Mouse (Mus musculus): Measurements from ENCODE around the gene BC005537.
"Not testable (repeated sequence)": the region's sequence is repeated elsewhere in the genome, so short reads cannot be mapped to it uniquely, and the experiment has no call there.

The BC005537 gene

GRCm38 (mm10) chr13:24801308-24801921 is at the start of gene BC005537:
Gene BC005537 (plus strand): TSS chr13:24801657.
- DNase-seq (ENCODE audit: low read depth, low spot score): no peak

- no peak for DNase-seq (ENCODE audit: low read depth, low spot score)
These were observed 44.7 kb upstream of the BC005537 start for GRCm38 (mm10) chr13:24756756-24757155.

DNA sequence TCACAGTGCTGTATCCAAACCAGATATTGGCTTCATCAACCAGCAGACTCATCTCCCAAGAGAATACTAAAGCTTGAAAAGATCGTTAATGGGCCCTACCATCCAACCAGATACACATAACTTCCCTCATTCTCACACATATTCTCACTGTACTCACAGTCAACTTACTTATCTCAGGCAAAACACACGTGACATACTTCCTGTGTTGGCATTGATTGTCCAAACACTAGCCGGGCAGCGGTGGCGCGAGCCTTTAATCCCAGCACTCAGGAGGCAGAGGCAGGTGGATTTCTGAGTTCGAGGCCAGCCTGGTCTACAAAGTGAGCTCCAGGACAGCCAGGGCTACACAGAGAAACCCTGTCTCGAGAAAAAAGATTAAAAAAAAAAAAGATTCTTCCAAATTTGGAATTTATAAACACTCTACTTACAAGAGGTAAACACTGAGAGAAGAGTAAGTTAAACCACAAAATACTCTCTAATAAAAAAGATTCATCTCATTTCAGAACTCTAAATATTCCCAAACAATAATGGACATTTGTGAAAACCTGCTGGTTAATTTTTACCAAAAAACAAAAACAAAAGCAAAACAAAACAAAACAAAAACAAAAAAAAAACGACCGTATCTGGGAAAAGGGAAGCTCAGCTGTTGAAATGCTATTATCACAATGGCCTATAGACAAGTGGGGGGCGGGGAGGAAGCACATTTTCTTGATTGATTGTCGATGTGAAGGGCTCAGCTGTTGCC is 43.5 kb upstream of the BC005537 start:
- no peak for DNase-seq (ENCODE audit: low read depth, low spot score)

- no peak for DNase-seq (ENCODE audit: low read depth, low spot score)
These were observed 42.0 kb upstream of the BC005537 start for GRCm38 (mm10) chr13:24759451-24759850.

DNA sequence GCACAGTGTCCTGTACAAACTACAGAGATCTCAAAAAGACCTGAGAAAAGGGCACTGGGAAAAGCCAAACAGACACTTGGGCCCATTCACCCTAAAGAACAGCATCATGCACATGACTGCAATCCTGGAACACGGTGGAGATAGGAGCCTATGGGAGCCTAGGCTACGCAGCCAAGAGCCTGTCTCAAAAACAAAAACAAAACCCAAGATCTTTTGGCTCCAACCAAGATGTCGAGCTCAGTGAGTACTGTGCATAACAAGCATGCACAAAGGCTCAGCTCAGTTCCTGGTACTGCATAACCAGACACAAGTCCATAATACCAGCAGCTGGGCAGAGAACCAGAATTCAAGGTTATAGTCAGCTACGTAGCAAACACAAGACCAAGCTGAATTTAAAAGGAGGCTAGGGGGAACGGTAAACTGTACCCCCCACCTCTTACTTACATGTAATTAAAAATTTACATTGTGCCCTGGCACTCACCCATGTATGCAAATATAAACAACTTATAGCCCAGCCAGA is 41.0 kb upstream of the BC005537 start:
- no peak for DNase-seq (ENCODE audit: low read depth, low spot score)

DNA sequence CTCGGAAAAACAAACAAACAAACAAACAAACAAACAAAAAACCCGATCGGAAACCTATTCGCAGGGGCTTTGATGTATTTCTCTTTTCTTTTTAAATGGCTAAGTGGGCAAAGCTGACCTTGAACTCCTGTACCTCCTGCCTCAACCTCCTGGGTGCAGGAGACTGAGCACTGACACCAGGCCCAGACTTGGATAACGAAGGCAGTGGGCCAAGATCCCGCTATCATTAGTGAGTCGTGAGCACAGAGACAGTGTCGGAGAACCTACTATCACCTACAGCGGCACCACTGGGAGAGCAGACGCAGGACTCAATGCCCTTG is 40.4 kb upstream of the BC005537 start:
- no peak for DNase-seq (ENCODE audit: low read depth, low spot score)

DNA sequence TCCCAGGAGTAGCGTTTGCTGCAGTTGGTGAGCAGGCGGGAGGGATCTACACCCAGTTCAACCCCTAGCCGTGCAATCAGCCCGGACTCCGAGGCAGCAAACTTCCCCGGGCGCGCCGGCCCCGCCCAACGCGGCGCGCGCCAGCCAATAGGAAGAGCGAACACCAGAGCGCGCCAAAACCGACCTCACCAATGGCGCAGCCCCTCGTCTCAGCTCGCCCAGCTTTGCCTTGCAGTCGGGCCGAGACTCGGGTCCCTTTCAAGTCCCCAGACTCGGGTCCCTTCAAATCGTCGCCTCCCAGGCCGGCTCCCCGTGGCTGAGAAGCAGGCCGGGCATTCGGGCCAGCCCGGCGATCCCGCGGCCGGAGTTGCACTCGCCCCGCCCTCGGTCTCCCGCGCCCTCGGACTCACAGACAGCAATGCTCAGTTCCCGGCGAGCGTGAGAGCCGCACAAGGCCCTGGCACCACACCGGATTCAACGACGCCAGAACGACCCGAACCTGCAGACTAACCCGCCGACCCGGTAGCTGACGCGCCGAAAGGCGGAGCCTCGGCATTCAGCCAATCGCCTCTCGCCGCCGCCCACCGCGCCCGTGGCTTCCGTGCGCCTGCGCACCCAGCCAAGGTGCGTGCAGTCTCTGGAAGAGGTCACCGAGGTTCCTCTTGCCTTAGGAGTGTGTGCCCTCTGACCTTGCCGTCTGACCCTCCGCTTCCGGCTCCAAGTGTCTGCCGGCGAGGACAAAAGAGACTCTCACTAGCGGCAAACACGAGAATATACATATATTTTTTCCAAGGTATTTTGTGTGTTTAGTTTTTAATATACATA is 39.8 kb upstream of the BC005537 start, which contains the start of gene Gmnn:
Gene Gmnn, minus strand, starts transcription at position 521 of the 825 bp plus-strand sequence.
- DNase-seq (ENCODE audit: low read depth, low spot score): peak; percentile 81

GRCm38 (mm10) chr13:24762254-24762653 is 39.2 kb upstream of the BC005537 start:
- DNase-seq (ENCODE audit: low read depth, low spot score): no peak

DNA sequence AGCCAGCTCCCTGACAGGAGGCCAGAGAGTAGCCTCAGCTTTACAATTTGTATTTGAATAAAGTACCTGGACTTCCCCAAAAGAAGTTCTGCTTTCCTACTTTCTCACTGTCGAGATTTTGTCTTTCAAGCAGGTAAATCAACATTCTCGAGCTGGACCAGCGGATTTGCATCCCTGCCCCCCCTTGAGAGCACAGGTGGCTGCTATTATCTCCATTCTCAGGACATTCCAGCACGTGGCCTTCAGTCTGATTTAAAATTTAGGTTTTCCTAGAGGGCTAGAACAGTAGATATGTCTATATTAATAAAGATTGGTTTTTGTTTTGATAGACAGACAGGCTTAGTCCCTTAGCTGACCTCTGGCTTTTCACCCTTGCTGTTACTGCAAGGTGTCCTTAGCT is 33.6 kb upstream of the BC005537 start:
- not testable (repeated sequence) for DNase-seq (ENCODE audit: low read depth, low spot score)

- not testable (repeated sequence) for DNase-seq (ENCODE audit: low read depth, low spot score)
These were observed 30.0 kb upstream of the BC005537 start for GRCm38 (mm10) chr13:24771482-24771881.

DNA sequence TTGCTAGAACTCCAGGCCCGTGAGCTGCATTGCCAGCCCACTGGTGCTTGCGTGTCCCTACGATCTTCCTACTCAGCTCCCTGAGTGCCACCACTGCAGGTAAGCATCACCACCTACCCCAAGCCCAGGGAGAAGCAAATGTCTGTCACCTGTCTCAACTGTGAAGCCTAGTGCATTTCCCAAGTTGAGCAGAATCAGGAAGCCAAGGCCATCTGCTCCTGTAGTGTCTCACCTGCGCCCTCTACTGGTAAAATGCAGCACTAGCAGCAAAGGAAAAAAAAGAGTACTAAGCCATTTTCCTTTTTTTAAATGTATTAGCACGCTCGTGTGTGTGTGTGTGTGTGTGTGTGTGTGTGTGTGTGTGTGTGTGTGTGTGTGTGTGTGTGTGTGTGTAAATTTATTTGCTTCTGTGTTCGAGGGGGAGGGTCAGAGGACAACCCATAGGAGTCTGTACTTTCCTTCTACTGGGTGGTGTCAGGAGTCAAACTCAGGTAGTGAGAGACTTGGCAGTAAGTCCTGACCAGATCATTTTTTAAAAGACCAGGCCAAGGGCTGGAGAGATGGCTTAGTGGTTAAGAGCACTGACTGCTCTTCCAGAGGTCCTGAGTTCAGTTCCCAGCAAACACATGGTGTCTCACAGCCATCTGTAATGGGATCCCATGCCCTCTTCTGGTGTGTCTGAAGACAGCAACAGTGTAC is 25.2 kb upstream of the BC005537 start:
- no peak for DNase-seq (ENCODE audit: low read depth, low spot score)

DNA sequence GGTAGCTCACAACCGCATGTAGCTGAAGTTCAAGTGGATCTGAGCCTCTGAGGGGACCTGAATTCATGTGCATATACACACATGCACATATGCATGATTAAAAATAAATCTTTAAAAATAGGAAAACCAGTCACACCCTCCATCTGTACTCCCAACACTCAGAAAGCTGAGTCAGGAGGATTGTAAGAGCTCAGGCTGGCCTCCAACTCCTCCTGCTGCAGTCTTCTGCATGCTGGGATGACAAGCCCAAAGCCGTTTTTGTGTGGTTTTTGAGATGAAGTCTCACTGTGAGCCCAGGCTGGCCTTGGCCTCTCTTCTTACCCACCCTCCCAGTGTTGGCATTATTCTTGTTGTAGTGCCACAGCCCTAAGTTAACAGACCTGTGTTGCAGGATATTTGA is 23.4 kb upstream of the BC005537 start:
- DNase-seq (ENCODE audit: low read depth, low spot score): no peak

DNA sequence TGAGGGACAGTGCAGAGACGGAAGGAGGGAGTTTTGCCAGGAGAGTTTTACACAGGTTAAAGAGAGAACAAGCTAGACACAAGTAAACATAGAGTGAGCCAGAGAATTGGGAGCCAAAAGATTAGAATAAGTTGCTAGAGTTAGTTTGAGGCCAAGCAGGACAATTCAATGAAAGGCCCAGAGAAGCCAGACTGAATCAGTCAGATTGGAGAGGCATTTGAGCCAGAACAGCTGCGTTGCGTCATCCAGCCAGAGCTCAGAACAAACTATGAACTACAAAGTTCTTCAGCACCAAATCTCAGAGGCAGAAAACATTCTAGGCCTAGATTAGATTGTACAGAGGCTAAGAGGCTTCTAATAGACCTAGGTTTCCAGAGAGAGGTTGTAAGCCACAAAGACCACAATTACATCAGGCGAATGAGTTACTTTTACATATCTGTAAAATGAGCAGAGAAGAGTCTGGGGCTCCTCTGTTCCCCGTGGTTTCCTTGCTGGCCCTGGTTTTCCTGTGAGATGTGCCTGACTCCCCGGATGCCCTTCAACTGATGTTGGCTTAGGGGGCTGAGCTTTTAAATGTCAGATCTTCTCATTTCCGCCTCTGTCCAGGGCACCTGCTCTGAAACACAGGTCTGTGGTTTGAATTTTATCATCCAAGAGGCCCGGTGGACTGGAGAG is 22.6 kb upstream of the BC005537 start:
- no peak for DNase-seq (ENCODE audit: low read depth, low spot score)

- no peak for DNase-seq (ENCODE audit: low read depth, low spot score)
These were observed 19.5 kb upstream of the BC005537 start for GRCm38 (mm10) chr13:24781916-24782315.

DNA sequence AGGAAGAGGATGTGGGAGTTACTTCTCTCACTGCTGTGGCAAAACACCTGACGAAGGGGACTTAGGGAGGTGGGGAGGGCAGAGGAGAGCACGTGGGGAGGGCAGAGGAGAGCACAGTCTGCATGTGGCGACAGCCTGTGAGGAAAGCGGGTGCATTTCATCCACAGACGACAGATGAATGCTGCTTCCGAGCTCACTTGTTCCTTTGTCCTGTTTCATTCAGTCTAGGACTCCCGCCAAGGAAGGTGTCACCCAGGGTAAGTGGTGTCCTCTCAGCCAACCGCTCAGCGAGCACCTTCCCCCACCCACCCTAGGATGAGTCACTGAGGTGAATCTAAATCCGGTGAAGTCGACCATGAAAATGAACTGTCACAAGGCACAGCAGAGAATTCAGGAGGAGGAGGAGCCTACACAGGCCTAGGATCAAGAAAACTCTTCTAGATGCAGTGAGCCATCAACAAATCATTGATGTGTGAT is 15.4 kb upstream of the BC005537 start:
- no peak for DNase-seq (ENCODE audit: low read depth, low spot score)

GRCm38 (mm10) chr13:24787477-24787876 is 14.0 kb upstream of the BC005537 start:
- no peak for DNase-seq (ENCODE audit: low read depth, low spot score)

DNA sequence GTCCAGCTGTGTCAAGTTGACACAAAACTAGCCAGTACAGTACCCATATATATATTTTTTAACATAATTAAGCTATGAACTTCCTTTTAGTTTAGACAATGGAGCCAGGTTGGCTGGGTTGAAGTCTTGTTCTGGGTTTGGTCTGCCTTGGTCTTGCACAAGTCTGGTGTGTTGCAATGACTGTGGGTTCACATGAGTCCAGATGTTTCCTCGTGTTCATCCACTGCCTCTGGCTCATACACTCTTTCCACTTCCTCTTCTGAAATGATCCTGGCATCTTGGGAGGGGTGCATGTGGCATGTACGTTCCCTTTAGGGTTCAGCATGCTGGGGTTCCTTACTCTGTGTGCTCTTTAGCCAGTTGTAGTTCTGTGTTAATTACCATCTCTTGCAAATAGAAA is 10.1 kb upstream of the BC005537 start:
- no peak for DNase-seq (ENCODE audit: low read depth, low spot score)

DNA sequence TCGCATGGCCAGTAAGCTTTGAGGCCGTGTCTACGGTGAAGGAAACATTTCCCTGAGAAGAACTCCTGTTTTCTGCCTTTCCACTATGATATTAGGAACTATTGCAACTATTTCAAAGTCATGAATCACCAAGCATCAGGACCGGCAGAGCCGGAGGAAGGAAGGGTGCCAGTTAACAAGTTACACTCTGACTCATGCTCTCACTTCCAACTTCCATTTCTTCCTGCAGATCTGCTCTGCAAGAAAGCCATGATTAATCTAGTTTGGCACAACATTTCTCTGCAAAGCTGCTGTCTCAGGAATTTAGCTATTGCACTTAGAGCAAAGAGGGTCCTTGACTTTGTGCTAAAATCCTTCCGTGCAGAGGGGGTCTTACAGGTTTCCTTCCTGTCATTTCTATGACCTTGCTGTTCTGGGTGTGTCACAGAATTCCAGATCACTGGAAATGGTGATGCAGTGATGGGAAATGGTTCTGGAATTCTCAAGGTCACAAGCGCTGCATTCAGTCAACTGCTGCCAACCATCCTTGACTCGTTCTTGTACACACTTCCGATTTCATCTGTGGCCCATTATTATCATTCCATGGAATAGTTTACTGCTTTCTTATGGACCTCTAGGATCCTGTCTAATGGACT is 8.9 kb upstream of the BC005537 start:
- no peak for DNase-seq (ENCODE audit: low read depth, low spot score)

GRCm38 (mm10) chr13:24798686-24799085 is 2.8 kb upstream of the BC005537 start:
- no peak for DNase-seq (ENCODE audit: low read depth, low spot score)

DNA sequence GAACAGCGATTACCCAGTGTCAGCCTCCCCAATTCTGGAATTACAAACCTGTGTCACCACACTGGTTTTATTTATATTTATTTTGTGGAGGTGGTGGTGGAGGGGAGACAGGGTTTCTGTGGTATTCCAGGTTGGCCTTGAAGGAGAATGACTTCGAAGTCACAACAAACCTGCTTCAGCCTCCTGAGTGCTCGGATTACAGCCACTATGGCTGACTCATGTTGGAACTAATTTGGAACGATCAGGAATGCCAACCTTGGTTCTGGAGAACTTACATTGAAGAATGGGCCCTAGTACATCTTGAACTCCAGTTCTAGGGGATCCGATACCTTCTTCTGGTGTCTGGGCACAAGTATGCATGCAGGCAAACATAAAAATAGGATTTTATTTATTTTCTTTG is 2.1 kb upstream of the BC005537 start:
- no peak for DNase-seq (ENCODE audit: low read depth, low spot score)
